Comparison of ENCODE assay signal across 17 mouse cellular contexts in the genomic region with DNA sequence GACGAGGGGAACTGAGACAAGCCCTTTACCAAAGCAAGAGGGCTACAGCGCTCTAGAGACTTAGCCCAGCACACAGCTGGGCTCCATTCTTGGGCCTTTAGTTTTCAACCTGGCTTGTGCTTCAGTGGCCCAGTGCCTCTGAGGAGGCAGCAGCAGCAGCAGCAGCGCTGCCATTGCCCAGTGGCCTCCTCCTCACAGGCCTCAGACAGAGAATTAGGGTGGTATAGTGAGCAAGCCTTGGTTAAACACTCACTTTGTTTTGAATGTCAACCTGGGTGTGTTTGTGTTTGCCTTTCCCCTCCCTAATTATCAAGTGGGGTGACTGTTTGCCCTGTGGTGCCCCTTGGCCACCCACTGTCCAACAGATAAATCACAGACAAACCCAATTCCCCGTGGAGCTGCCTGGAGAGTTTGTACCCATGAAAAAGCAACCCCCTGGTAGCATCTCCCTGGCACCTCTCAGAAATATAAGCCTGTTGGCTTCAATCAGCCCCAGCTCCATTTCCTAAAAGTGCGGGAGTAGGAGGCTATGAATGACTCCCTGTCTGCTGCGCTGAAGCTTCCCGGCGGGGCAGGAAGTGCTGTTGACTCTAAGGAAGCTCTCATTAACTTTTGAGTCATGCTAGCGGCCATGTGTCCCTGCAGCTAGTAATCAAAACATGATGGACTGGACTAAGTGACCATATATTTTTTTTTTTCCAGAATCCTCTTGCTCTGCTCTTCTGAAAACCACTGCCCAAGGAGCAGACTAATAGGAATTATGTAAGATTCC.
DNase-seq lines count a peak whose midpoint lies in the region; ATAC-seq lines count a peak whose summit lies in the region.
"Had no signal": no experiment of that assay in that cellular context is flagged by ENCODE, and none has a peak within 500 bp of the region (broad histone marks: within the 10 kb centered on the region; RNA-seq: fewer than 3 reads in every experiment).

No protein-coding gene starts in this region.

- H3K4me3 ChIP-seq in heart, embryonic 12.5 days: no peak overlapping the region
- H3K4me3 ChIP-seq in neural tube, embryonic 15.5 days (replicated peaks): no peak overlapping the region
- H3K4me3 ChIP-seq: gastrocnemius, adult 2 months; hindbrain, embryonic 15.5 days; limb, embryonic 15.5 days; midbrain, embryonic 15.5 days; neural tube, embryonic 12.5 days had no signal

- no peak overlapping the region for H3K27ac ChIP-seq in heart, embryonic 12.5 days (ENCODE audit: poor library complexity, severe bottlenecking)
- no peak overlapping the region for H3K27ac ChIP-seq in neural tube, embryonic 15.5 days (replicated peaks)
- H3K27ac ChIP-seq: gastrocnemius, adult 2 months; hindbrain, embryonic 15.5 days; limb, embryonic 15.5 days; midbrain, embryonic 15.5 days; neural tube, embryonic 12.5 days had no signal

- peak; percentile 87 for DNase-seq in heart, adult 11 months
- DNase-seq in neural tube, embryonic 10.5 days (ENCODE audit: extremely low spot score, low spot score): peak; percentile 20
- peak; percentile 39 for DNase-seq in kidney, postnatal 14 days
- no peak for DNase-seq in cerebellum, postnatal 25 days
- DNase-seq in layer of hippocampus, adult 18-20 months (ENCODE audit: low spot score in 2 of 2): no peak
- DNase-seq: cerebellum, adult 2 months; gastrocnemius, adult 2 months; heart, postnatal 14 days; liver, postnatal 0 days; thymus, adult 18-20 months had no signal

- no peaks in the 10 kb centered on the region for H3K9me3 ChIP-seq in heart, embryonic 12.5 days (replicated peaks)
- no peaks in the 10 kb centered on the region for H3K9me3 ChIP-seq in neural tube, embryonic 15.5 days (replicated peaks)
- H3K9me3 ChIP-seq: hindbrain, embryonic 15.5 days; limb, embryonic 15.5 days; midbrain, embryonic 15.5 days; neural tube, embryonic 12.5 days had no signal

- peaks cover 23% of the 10 kb centered on the region for H3K36me3 ChIP-seq in heart, embryonic 12.5 days
- no peaks in the 10 kb centered on the region for H3K36me3 ChIP-seq in neural tube, embryonic 15.5 days
- H3K36me3 ChIP-seq: hindbrain, embryonic 15.5 days; limb, embryonic 15.5 days; midbrain, embryonic 15.5 days; neural tube, embryonic 12.5 days had no signal

- H3K9ac ChIP-seq in heart, embryonic 12.5 days: no peak overlapping the region
- H3K9ac ChIP-seq in neural tube, embryonic 15.5 days (replicated peaks): no peak overlapping the region
- H3K9ac ChIP-seq: hindbrain, embryonic 15.5 days; limb, embryonic 15.5 days; liver, postnatal 0 days; midbrain, embryonic 15.5 days; neural tube, embryonic 12.5 days had no signal

- no peak for ATAC-seq in heart, embryonic 12.5 days (ENCODE audit: insufficient number of reproducible peaks, low FRiP score)
- ATAC-seq in neural tube, embryonic 15.5 days (ENCODE audit: low FRiP score): no peak
- no peak for ATAC-seq in CD4-positive, CD25-positive, alpha-beta regulatory T cell, adult 4 months
- ATAC-seq: liver, postnatal 0 days; midbrain, embryonic 15.5 days had no signal

- H3K27me3 ChIP-seq in heart, embryonic 12.5 days (replicated peaks): no peaks in the 10 kb centered on the region
- 0 out of 2 replicates have a peak, but pooled peaks cover 6% of the 10 kb centered on the region for H3K27me3 ChIP-seq in neural tube, embryonic 15.5 days (replicated peaks)
- H3K27me3 ChIP-seq: hindbrain, embryonic 15.5 days; limb, embryonic 15.5 days; midbrain, embryonic 15.5 days; neural tube, embryonic 12.5 days had no signal

- no peak overlapping the region for H3K4me2 ChIP-seq in heart, embryonic 12.5 days
- H3K4me2 ChIP-seq in neural tube, embryonic 15.5 days: no peak overlapping the region
- H3K4me2 ChIP-seq: hindbrain, embryonic 15.5 days; limb, embryonic 15.5 days; midbrain, embryonic 15.5 days; neural tube, embryonic 12.5 days had no signal

- peaks cover 27% of the 10 kb centered on the region for H3K4me1 ChIP-seq in heart, embryonic 12.5 days (replicated peaks)
- H3K4me1 ChIP-seq in neural tube, embryonic 15.5 days: peaks cover 9% of the 10 kb centered on the region

- 53% methylated on average over 9 of the region's 9 CpGs for WGBS in heart, embryonic 12.5 days
- WGBS in neural tube, embryonic 15.5 days: 60% methylated on average over 9 of the region's 9 CpGs

Comparison
In these comparisons a context has a peak if more than half of its experiments do, and no peak if none do; other contexts are left out.
1. DNase-seq: peak in heart, adult 11 months (single experiment), neural tube, embryonic 10.5 days (single experiment) and kidney, postnatal 14 days (single experiment); none in cerebellum, postnatal 25 days (0 of 2) and layer of hippocampus, adult 18-20 months (0 of 2).